Mouse (Mus musculus): ENCODE measurements around the gene 1110051M20Rik. TPM values are rescaled to one million over a fixed set of nuclear protein-coding genes. Genes with fewer than 3 reads are reported as not detected.

The 1110051M20Rik gene
- total RNA-seq (2023): 1 to 10 TPM; 6.7 to 6.9 TPM

DNA sequence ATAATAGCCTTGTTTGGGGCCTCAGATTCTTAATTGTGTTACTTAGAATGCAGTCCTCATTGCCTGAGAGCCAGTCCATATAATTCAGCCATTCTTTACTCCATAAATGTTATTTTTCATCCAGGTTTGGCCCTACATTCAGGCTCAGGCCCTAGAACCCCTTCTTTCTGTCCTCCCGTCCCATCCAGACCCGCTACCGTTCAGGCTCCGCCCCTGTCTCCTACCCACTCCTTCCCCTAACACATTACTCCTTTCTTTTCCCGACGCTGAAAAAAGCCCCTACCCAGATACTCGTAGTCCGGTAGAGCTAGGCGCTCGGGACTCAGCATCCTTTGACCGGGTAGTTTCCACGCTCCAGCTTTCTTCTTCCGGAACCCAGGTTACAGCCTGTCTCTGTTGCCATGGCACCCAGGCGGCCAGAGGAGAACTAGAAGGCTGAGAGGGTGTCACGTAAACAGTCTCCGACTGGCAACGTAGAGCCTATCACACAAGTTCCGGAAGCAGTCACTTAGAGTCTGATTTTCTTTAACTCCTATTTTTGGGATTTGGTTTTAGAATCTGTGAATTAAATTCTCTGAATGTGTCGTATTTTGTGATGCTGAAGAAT, at the start of gene 1110051M20Rik:
1110051M20Rik (minus strand) TSS at position 419 of the 607 bp plus-strand sequence.

DNA sequence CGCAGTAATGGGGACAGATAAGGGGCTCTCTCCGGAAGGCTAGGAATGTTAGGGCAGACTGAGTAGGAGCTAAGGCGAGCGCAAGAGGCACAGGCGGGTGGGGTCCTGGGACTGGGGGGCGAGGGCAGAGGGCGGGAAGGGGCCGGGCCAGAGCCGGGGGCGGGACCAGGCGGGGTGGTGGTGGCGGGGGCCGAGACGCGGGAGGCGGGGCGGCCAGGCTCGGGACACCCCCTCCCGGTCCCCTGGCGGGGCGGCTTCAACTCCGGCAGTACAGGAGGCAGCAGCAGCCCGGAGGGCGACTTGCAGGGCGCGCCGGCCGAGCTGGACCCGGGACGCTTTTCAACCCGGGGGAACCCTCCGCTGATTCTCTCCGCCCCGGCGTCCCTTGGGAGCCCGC, 12.8 kb upstream of the 1110051M20Rik start, which contains the start of gene Lrp4:
Lrp4 (plus strand) TSS at position 253 of the 397 bp plus-strand sequence.

DNA sequence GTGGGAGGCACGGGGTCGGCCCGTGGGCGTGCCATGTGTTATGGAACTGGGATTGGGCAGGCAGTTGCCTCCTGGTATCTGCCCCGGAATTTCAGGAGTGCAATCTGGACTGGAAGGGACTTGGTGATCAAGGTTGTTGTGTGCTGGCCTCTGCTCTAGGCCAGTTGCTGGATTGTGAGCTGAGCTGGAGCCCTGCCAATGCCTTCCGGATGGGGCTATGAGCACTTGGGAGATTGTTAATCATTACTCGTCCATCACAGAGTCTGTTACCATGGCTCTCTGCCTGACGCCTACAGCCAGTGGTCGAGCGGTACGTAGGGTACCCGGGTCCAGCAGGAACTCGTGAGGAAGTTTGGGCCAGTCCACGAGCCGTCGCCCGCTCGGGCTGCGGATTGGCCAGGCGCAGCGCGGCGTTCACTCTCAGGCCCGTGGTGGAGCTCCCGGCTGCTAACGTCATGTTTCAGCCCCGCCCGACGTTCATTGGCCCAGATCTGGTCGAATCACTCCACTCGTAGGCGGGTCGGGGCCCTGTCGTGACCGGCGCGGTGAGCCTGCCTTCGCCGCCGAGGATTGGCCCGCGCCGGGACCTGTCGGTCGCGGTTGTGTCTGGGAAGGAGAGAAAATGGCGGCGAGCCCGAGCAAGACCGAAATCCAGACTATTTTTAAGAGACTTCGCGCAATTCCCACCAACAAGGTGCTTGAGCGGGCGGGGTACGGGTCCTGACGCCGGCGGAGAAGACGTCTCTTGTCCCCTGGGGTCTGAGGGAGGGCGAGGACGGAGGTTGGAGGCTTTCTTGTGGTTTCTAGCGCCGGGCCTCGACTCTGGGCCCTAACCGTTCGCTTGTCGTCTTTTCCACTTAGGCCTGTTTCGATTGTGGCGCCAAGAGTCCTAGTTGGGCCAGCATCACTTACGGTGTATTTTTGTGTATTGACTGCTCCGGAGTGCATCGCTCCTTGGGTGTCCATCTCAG, 179.5 kb downstream of the 1110051M20Rik start, which contains the start of gene Arfgap2:
Arfgap2 (plus strand) TSS at position 264 of the 971 bp plus-strand sequence.

DNA sequence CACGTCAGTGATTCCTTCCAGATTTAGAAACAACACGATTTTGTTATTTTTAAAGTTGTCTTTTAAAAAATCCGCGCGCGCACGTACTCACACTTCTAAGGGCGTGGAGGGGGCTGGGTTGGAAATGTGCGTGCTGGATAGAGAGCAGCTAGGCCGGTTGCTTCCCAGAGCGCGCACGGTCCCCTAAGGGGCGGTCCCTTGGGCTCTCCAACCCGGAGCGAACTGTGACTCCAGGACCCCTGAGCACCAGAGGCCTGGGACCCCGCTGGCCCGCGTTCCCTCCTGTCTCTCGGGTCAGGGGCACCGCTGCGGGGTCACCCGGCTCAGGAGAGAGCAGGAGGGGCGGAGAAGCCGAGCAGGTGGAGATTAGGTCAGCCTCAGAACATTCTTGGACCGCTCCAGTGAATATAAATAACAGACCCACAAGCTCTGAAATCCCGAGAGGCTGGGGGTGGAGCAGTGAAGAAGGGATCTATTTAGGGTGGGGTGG, 188.8 kb downstream of the 1110051M20Rik start, which contains the start of gene Pacsin3:
Pacsin3 (plus strand) TSS at position 294 of the 490 bp plus-strand sequence.

DNA sequence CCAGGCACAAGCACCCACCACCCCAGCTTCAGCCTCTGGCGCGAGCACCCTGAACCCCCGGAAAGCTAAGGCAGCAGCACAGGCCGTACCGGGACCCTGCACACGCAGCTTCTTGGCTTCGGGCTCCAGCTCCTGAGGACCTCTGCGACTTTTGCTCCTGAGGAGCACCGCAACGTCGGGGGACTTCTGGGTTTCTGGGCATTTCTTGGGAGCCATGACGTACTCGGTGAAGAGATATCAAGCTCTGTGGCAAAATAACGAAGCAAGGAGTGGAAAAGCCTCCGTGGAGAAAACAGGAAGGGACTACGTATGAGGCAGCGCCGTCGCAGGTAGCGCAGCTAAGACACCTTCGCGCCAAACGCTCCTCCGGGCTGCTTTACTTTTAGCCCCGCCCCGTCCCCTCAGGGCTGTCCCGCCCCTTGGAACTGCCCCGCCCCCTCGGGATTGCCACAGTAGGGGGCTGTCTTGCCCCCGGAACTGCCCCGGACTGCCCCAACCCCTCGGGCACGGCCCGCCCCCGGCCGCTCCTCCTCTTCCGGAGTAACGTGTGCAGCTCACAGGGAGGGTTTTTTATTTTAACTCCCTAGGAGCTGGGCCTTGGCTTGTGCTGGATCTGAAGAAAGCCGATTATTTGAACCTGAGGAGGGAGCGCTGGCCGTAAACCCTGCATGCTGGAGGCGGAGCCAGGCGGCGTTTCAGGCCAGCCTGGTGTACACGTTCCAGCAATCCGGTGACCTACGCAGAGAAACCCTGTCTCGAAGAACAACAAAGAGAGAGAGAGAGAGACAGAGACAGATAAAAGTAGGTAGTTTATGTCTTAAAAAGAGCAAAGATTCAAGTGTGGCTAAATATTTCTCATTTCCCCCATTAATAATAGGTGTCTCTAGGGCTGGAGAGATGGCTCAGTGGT, 207.6 kb downstream of the 1110051M20Rik start, which contains the start of gene Ddb2:
Ddb2 (minus strand) TSS at position 382 of the 910 bp plus-strand sequence.

Other genes starting within 250 kb of the 1110051M20Rik start
- 1 to 10 TPM in 1 of 2 experiments, under 1 TPM in 1; 0.93 to 2.6 TPM for gene Nr1h3, start 241.9 kb downstream of the 1110051M20Rik start, total RNA-seq (2023)
- 1 to 10 TPM; 4.5 to 5.1 TPM for gene Acp2, start 241.8 kb downstream of the 1110051M20Rik start, total RNA-seq (2023)
- 10 to 100 TPM; 43.1 to 48.0 TPM for gene Ddb2, start 207.7 kb downstream of the 1110051M20Rik start, total RNA-seq (2023)
- 1 to 10 TPM in 1 of 2 experiments, not detected in 1; 1.9 TPM for gene Pacsin3, start 188.8 kb downstream of the 1110051M20Rik start, total RNA-seq (2023)
- 100 to 1,000 TPM; 141 to 161 TPM for gene Arfgap2, start 179.7 kb downstream of the 1110051M20Rik start, total RNA-seq (2023)
- gene Lrp4, start 12.8 kb upstream of the 1110051M20Rik start, total RNA-seq (2023): under 1 TPM; 0.06 to 0.12 TPM
- gene Ckap5, start 82.1 kb upstream of the 1110051M20Rik start, total RNA-seq (2023): 10 to 100 TPM; 40.7 to 42.0 TPM
- not detected for gene F2, start 191.7 kb upstream of the 1110051M20Rik start, total RNA-seq (2023)
- gene Zfp408, start 205.1 kb upstream of the 1110051M20Rik start, total RNA-seq (2023): 10 to 100 TPM; 28.3 to 38.2 TPM
- 10 to 100 TPM; 65.2 to 65.7 TPM for gene Arhgap1, start 205.2 kb upstream of the 1110051M20Rik start, total RNA-seq (2023)

All from B cell, adult 67 days (primary cell).